Mouse (Mus musculus) gastrocnemius, adult 8-10 months (tissue): ENCODE data around the gene Gm15155. TPM values are rescaled to one million over a fixed set of nuclear protein-coding genes. Genes with fewer than 3 reads are reported as not detected.
"Not testable (repeated sequence)": the region's sequence is repeated elsewhere in the genome, so short reads cannot be mapped to it uniquely, and the experiment has no call there.

ENCODE experiments used
- DNase-seq, 2 experiments: peaks; one replicate each; pipeline ENCODE4 v3.0.0; 2022; ENCODE audit warnings: low spot score in 2 of 2
- total RNA-seq, 4 experiments: library from RNA; stranded (reverse); gene quantifications; 2 replicates each; pipeline ENCODE4 v1.2.4; 2022

Gm15155 gene
- total RNA-seq, result not detected

DNA sequence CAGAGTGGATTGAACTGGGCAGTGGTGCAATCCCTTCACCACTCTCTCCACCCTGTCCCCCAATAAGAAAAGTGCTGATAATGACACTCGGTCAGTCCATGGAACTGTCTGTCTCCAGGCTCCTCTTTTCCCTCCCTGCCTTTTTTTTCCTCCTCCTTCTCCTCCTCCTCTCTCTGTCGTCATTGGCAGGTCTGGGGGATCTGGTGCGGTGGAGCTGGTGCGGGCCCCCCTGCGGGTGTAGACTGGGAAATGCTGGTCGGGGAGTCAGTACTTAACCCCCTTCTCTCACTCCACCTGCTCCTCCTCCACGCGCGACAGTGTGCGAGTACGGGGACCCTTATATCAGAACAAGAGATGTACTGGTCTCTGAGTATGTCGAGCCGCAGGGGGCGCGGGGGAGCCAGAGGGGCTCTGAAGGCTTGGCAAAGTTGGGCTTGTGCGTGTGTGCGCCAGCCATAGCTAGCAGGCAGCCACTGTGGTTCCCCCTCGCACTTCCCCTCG, at the start of gene Gm15155:
Gm15155 (plus strand) TSS at position 401 of the 501 bp plus-strand sequence.
- DNase-seq, result no peak

DNA sequence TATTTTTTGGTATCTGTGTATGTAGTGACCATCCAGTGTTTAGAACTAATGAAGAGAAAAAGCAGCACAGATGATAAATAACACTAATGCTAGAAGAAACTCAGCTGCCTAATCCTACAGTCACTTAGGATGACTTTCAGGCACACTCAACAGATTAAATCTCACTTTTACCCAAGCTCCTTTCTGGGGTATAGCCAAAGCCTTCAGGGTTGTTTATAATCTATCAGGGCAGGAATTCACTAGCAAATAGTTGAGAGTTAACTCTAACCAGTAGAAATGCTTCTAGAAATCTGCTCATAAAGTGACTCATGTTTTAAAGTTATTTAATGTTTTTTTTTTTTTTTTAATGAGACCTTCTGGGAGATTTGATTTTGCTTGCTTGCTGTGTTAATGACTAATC, 44.8 kb upstream of the Gm15155 start:
- DNase-seq, result no peak

DNA sequence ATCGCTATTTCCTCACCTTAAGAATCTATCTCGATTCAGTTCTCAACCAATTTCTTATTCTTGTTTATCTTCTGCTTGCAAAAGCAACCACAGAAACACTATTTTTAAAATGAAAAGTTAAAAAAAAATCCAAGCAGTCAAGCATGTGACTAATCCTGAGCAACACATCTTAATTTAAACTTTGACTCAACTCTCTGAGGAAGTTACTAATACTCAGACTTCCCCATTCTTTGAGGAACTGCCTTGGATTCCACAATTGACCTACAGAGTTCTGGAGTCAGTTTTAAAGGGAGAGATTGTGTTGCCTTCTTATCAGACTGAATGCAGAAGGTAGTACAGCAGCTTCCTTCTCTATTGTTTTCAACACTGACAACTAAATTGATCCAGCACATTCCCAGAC, 40.0 kb upstream of the Gm15155 start:
- no peak for DNase-seq

DNA sequence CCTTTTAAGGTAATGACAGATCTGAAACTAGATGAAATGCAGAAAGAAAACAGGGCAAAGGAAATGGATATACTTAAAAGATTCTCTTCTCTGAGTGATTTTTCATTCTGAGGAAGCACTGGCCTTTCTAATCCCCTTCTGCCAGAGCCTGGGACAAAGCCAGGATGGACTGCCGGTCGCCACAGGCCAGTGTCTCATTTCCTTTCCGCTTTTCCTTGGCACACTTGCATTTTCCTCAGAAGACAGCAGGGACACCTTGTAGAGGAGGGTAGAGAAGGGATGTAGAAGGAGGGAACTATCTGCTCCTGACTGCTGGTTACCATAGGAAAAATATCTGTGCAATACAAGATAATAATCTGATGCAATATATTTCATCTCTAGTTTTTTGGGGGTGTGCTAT, 33.1 kb upstream of the Gm15155 start:
- no peak for DNase-seq

DNA sequence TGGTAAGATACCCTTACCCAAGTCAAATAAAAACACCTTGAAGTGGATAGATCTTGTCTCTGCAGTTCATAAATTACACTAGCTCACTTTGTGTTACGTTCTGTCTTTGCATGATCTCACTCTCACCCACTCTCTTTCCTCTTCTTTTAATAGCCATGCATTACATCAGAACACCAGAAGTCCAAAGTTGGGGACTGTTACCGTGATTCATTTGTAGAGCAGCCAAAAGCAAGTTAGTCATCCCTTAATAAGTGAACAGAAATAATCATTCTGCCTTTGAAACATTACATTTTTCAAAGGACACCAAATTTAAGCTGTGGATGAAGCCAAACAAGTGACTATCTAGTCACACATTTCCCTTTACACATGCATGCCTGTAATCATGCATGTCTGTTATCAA, 32.1 kb upstream of the Gm15155 start:
- DNase-seq, result no peak

DNA sequence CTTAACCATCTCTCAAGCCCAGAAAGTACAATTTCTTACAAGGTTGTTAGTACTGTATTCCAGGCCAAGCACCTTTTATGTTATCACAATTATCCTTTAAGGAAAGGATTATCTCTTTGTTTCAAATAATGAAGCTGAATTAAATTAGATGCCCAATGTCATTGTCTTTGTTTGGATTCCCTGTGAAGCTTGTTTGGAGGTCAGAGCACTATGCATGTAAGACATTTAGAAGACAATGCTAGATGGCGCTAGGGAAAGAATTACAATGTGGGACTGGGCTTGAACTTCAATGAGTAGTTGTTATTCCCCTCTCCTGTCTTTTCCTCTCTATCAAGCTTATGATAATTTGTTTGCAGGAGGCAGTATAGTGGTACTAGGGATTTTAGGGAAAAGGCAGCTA, 29.9 kb upstream of the Gm15155 start:
- DNase-seq, result no peak

DNA sequence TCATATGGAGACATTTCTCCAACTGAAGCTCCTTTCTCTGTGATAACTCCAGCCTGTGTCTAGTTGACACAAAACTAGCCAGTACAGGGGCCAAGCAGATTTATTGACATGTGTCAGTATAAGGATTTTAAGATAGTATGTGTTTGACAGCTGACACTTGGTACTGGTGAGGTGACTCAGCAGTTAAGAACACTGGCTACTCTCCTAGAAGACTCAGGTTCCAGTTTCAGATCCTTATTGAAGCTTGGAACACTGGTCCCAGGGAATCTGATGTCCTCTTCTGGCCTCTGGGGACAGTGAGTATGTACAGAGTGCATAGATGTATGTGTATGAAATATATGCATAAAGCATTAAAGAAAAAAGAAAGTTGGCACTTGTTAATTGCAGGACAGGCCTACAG, 28.2 kb upstream of the Gm15155 start:
- DNase-seq, result no peak

DNA sequence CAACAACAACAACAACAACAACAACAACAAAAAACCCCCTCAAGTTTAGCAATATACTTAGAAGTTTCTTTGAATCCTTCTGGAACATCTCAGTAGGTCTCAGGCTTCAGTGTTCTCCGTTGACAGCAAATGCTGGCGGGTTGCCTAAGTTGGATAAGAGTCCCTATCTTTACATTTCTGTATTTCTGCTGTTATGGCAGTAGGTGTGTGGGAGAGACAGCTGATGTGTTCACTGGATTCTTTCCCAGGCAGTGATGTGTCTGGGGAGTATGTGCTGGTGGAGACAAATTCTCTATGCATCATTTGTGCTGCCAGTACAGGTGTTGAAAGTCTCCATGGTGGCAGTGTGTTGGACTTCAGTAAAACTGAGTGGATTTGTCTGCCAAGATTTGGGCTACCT, 23.3 kb upstream of the Gm15155 start:
- DNase-seq, result no peak

DNA sequence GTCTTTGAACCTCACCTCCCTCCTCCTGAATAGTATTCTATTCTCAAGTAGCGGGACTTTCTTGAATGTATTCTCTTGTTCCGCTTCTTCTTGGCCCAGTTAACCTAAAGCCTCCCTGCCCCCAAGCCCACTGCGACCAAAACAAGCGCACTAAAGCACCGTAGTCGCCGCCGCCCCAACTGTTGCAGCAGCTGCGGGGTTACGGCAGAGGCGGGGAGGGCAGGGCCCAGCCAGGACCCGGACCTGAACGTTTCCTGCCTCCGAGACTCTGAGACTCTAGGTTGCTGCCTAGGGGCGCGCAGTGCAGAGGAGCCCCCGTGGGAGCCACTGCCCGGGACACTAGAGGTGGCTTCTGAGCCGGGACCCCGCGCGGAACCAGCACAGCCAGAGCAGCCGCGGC, 2.0 kb upstream of the Gm15155 start:
- DNase-seq, result no peak

DNA sequence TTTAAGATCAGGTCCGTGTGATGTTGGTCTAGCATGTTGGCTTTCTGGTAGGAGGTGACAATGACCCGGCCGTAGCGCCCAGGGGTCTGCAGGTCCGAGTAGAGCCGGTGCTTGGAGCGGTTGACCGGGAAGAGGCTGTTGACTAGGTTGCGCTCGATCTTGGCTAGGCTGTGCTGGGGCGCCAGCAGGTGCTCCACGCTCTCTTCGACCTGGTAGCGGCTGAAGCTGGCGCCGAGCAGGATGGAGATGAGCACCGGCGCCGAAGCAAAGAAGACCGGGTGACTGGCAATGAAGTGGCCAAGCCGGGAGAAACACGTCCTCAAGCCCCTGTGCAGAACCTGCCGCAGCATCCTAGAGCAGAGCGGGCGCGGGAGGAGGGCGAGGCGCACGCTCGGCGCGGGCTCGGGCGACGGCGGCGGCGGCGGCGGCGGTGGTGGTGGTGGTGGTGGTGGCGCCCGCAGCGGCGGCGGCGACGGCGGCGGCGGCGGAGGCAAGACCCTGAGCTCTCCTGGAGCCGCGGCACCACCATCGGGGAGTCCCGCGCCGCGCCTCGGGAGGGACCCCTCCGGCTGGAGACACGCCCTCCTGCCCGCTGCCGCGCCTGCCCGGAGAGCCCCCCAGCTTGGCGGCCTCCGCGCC, 1.5 kb upstream of the Gm15155 start:
- DNase-seq, result no peak

DNA sequence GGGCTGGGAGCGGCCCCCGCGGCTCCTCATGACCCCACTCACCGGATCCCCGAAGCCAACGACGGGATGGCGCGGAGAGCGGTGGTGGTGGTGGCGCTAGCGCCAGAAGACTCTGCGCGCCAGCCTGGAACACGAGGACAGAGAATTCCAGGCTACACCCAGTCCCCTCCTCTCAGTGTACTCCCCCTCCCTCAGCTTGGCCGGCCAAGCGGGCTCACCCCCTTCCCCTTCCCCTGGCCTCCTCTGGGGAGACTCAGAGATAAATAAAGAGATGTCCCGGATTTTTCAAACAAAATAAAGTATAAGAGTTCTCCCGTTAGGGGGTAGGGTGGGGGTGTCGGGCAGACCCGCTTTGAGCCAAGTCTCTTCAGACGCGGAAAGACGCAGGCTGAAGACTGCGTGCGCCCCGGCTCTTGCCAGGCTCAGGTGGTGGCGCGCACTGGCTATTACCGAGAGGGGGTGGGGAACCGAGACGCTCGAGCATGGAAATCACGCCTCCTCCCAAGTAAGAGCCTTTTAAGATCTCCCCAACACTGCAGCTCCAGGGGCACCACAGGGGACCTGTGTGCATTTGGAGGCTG, 750 bp upstream of the Gm15155 start, which contains the start of gene Ptchd1:
Ptchd1 (minus strand) TSS at position 114 of the 581 bp plus-strand sequence.
- no peak for DNase-seq

DNA sequence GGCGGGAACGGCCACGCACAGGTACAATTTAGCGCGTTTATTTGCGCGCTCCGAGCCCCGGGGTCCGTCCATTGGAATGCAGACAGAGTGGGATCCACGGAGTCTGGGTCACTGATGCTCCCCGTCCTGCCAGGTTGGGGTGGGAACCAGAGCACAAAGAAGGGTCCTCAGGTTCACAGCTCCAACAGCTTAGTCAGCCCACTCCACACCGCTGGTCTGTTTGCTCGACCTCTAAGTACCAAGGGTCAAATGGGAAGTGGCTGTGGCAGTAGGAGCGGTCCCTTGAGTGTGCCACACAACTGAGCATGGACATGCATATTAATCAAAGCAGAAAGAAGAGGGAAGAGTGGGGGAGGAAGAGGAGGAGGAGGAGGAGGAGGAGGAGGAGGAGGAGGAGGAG, 354 bp downstream of the Gm15155 start:
- no peak for DNase-seq

DNA sequence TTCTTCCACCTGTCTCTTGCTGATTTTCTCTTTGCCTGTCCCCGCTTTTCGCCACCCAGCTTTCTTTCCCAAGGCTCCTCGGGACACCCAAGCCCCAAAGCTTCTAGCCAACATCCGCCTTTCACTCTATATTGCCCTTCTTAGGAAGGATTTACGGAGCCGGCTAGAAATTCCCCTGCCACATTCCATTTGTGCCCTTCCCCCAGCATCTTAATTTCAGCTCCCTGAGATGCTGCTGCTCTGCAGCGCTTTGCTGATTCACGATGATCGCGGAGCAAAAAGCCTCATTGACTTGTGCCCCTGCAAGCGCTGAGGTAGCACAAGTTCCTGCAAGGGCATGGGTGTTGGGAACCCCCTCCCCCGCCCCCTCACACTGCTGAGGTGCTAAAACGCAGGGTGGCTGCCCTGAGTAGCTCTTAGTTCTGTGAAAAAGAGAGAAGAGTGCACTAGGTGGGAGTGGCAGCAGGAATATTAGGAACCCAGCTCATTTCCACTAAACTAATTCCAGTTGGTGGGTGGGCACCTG, 1.2 kb downstream of the Gm15155 start:
- DNase-seq, result no peak

DNA sequence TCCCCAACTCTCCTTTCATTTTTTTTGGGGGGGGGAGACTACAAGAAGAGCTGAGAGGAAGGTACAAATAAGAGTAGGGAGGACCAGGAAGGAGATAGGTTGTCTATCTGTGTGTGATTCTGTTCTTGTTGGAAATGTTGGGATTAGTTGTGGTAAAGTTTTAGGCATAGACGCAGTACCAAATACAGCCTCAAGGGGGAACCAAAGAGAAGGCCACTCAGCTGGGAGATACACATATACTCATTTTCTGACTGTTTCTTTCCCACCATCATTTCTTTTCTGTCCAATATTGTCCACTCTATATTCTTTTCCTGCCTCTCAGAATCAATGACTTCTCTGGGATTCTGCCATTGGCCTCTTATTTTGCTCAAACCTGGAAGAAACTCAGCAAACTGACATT, 19.4 kb downstream of the Gm15155 start:
- DNase-seq, result no peak

DNA sequence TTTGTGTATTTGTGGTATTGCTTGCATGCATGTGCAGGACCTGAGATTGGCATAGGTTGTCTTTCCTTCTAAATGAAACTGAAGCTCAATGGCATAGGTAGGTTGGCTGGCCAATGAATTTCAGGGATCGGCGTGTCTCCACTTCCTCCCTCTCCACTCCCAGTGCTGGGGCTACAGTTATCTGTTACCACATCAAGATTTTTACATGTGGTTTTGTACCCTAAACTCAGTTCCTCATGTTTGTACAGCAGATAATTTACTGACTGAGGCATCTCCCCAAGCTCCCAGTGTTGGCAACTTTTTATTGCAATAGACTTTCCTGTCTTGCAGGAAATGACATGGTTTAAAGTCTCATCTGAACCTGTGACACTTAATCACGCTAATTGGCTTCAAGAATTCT, 21.4 kb downstream of the Gm15155 start:
- DNase-seq, result no peak

DNA sequence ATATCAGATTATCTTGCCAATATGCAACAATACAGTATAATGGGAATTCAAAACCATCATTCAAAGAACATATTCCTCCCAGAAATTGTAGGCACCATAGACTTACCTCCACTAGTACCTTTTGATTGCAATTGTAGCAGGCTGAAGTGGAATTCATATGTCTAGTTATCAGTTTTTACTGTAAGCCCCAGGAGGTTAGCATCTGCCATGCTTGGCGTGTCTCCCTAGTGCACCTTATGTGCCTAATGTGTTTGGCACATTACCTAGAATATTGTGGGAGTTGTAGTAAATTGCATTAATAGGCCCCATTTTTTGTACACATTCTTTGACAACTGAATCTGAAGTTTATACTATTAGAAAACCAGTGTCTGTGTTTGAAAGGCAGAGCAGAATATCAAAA, 33.4 kb downstream of the Gm15155 start:
- DNase-seq, result no peak

DNA sequence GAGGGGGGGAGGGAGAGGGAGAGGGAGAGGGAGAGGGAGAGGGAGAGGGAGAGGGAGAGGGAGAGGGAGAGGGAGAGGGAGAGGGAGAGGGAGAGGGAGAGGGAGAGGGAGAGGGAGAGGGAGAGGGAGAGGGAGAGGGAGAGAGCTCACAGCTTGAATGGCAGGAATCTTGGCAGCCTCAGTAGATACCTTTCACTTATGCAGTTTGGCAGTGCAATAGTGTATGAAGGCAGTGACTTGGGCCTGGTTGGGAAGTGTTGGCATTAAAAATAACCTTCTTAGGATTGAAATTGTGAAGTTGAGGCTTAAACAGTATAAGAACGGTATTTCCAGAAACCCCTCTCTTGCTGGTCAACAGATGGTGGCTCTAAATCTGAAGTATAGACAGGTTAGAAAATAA, 65.9 kb downstream of the Gm15155 start:
- DNase-seq, result not testable (repeated sequence)

DNA sequence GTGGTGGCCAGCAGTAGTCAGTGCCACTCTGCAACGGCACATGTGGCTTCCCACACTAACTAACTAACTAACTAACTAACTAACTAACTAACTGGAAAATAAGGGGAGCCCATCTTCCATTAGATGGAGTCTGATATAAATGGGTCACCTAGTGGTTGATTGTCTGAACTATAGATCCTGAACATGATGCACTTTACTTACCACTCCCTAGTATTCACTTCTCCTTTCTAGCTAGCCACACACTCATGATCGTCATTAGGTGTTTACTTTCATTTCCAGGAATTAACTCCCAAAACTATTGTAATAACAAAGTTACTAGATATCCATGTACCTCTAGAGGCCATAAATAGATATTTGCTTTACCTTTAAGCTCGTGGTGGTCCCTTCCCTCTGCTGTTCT, 99.6 kb downstream of the Gm15155 start:
- no peak for DNase-seq

DNA sequence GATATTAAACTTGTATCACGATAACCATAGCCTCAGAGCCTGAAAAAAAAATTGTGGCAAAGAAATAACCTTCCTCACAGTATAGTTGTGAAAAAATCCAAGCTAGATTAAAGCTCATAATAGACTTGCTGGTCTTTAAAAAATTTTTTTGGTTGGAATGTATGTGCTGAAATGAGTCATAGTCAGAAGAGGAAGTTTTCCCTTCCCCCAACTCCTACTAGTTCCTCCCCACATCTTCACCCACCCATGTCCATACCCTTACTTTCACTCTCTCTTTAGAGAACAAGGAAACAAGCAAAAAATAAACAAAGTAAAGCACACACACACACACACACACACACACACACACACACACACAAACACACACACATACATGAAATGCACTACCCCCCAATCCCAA, 103.8 kb downstream of the Gm15155 start:
- no peak for DNase-seq

DNA sequence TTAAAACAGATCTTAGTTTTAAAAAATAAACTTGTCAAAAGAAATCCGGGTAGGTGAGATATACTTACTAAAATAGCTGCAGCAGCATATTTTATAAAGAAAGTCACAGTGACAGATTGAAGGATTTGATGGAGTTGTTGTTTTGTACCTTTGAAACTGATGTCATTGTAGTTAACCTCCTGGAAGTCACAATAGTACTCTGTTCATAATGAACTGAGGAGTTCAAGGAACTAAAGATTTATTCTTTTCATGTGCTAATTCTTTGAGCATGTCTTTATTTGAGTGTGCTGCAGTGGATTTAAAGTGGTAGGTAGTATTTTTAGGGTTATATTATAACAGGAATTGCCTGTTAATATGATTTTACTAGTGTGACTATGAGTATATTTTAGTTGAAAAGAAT, 263.6 kb downstream of the Gm15155 start:
- no peak for DNase-seq

DNA sequence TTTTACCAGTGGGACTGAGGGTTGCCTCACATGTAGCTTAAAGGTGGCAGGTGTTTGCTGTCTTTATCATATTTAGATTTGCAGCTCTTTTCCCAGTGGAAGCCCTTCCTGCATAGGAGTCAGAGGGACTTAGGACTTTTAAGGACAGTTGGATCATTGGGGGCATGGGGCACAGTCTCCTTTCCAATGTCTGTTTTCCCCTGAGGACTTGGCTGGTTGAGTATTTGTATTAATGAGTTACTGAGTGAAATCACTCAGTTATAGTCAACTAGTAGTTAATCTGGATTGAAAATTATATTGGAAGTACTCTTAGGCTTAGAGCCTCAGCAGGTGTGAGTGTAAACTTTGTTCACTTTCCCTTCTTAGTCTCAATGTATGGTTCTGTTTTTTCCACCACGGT, 275.5 kb downstream of the Gm15155 start:
- DNase-seq, result no peak

DNA sequence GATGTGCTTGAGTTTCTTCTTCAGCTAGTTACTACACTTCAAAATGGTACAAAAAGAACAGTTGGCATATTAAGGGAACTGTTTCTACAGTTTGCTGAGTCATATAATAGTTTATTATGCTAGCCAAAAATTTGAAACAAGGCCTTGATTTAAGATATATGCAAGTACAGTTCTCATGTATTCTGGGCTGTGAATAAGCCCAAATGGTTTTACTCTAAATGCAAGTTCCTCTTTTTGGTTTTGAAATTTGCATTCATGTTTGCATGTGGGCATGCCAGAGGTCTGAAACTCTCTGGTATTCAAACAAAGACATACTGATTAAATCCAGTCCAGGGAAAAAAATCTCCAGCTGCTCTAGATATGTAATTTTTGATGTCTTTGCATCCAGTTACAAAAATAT, 277.2 kb downstream of the Gm15155 start:
- DNase-seq, result no peak

DNA sequence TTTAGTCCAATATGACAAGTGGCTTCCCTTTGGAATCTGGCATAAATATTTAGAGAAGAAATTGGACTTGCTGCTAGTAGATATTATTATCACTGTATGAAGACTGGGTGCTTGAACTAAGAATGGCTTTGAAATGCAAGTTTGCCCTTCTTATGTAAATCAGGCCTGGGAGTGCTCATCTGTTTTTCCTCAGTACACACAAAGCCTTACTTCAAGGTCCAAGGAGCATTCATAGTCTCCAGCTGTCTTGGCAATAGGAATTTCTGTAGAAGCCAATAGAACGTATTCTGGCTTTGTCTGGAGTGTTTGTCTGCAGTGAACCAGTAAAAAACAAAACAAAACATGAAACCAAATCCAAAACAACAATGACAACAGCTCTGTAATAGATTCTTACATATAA, 278.6 kb downstream of the Gm15155 start:
- no peak for DNase-seq
